ENCODE assay signal across 9 mouse cellular contexts in the genomic region with DNA sequence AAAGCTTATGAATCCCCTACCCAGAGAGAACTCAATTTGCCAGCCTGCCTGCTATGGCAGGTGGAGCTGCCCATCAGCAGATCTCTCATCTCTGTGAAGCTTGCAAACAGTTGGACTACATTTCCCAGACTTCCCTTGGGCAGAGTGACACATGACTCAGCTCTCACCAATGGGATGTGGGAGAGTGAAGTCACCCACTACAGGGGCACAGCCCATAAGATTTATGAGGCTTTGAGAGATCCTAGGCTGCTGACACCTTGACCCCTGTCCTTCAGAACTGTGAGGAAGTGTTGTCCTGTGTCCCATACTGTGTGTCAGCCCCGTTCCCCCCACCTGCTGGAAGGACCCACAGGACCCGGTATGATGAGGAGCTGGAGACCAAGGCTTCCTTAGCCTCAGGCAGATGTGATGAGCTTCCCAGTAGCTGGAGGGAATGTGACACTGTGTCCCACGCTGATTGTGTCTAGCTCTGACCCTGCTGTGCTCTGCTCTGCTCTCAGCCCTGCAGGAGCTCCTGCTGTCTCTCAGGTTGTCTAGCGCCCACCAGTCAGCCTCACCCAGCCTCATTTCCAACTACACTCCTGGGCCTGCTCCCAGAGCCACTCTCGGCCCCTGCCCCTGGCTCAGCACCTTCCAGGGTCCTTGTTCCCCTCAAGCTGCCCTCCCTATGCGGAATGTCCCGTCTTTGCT. TPM values are rescaled to one million over a fixed set of nuclear protein-coding genes. Genes with fewer than 3 reads are reported as not detected.
DNase-seq lines count a peak whose midpoint lies in the region; ATAC-seq and TF ChIP-seq lines count a peak whose summit lies in the region.
"Had no signal": no experiment of that assay in that cellular context is flagged by ENCODE, and none has a peak within 500 bp of the region (broad histone marks: within the 10 kb centered on the region; RNA-seq: fewer than 3 reads in every experiment).

No protein-coding gene starts in this region.

- no peak overlapping the region for H3K4me2 ChIP-seq in limb, embryonic 11.5 days (ENCODE audit: low read depth, severe bottlenecking)
- H3K4me2 ChIP-seq in midbrain, embryonic 14.5 days (ENCODE audit: low read length): peak overlapping the region; percentile 47

- intact Hi-C loops in gastrocnemius, adult 2 months (cut with DNase I): loop anchor here (5.0 kb wide), 1 partner anchor 38 kb away; no protein-coding TSS in a partner anchor

- peaks cover 6% of the 10 kb centered on the region; the same call in 1 of the 2 replicates for H3K4me1 ChIP-seq in limb, embryonic 11.5 days (ENCODE audit: control insufficient read depth, insufficient read depth, low read length)
- peaks cover 5% of the 10 kb centered on the region for H3K4me1 ChIP-seq in midbrain, embryonic 14.5 days (ENCODE audit: control insufficient read depth, insufficient read depth, low read length)
- peaks cover 9% of the 10 kb centered on the region; the same call in 1 of the 2 replicates for H3K4me1 ChIP-seq in thymus, adult 2 months (replicated peaks; ENCODE audit: control insufficient read depth, insufficient read depth, low read length)

- no peak for TF ChIP-seq CTCF in gastrocnemius, adult 2 months (IDR thresholded peaks at IDR 0.05)
- no peak for TF ChIP-seq CTCF in thymus, adult 2 months (IDR thresholded peaks at IDR 0.05; ENCODE audit: borderline replicate concordance, control insufficient read depth, extremely low read depth, insufficient read depth, low read length, poor library complexity)

- no peaks in the 10 kb centered on the region; the same call in 1 of the 2 replicates for H3K9me3 ChIP-seq in limb, embryonic 11.5 days (ENCODE audit: control insufficient read depth, low read length)
- no peaks in the 10 kb centered on the region for H3K9me3 ChIP-seq in midbrain, embryonic 14.5 days (ENCODE audit: control insufficient read depth, low read length)

- peak; percentile 59 for DNase-seq in gastrocnemius, adult 2 months
- no peak for DNase-seq in gastrocnemius, postnatal 10 days
- peak; percentile 46 for DNase-seq in embryo, embryonic 11.5 days (ENCODE audit: low read depth, low spot score)
- DNase-seq in heart, adult 9 months (ENCODE audit: low spot score in 2 of 2): peak; percentile 63 to 77
- DNase-seq in kidney, adult 8-10 months: peak; percentile 38 to 43
- DNase-seq in limb, embryonic 11.5 days (ENCODE audit: low spot score): peak; percentile 43
- peak; percentile 89 for DNase-seq in midbrain, embryonic 14.5 days
- peak; percentile 39 for DNase-seq in thymus, adult 2 months

- H3K36me3 ChIP-seq in limb, embryonic 11.5 days (ENCODE audit: control insufficient read depth, insufficient read depth, low read length): no peaks in the 10 kb centered on the region
- no peaks in the 10 kb centered on the region for H3K36me3 ChIP-seq in midbrain, embryonic 14.5 days (ENCODE audit: control insufficient read depth, insufficient read depth, low read length)
- no peaks in the 10 kb centered on the region for H3K36me3 ChIP-seq in thymus, adult 2 months (ENCODE audit: control insufficient read depth, insufficient read depth, low read length)

- peak overlapping the region; percentile 58 for H3K27ac ChIP-seq in gastrocnemius, adult 2 months
- no peak overlapping the region for H3K27ac ChIP-seq in limb, embryonic 11.5 days (replicated peaks; ENCODE audit: low read depth, low read length)
- 0 out of 2 replicates have a peak overlapping the region, but pooled peaks have one; percentile 27 for H3K27ac ChIP-seq in midbrain, embryonic 14.5 days (replicated peaks; ENCODE audit: low read depth, low read length)
- H3K27ac ChIP-seq in thymus, adult 2 months (ENCODE audit: control insufficient read depth, insufficient read depth, low read length): no peak overlapping the region

- WGBS in limb, embryonic 11.5 days: 45% methylated on average over 7 of the region's 7 CpGs
- WGBS in midbrain, embryonic 14.5 days: 52% methylated on average over 7 of the region's 7 CpGs
- WGBS in thymus, adult 2 months: 90% methylated on average over 7 of the region's 7 CpGs

- no peaks in the 10 kb centered on the region for H3K27me3 ChIP-seq in limb, embryonic 11.5 days (ENCODE audit: control insufficient read depth, insufficient read depth, low read length)
- no peaks in the 10 kb centered on the region for H3K27me3 ChIP-seq in midbrain, embryonic 14.5 days (ENCODE audit: control insufficient read depth, insufficient read depth, low read length)
- no peaks in the 10 kb centered on the region; the same call in 1 of the 2 replicates for H3K27me3 ChIP-seq in thymus, adult 2 months (ENCODE audit: control insufficient read depth, insufficient read depth, low read length)
- H3K27me3 ChIP-seq: Patski had no signal

- peak overlapping the region; percentile 44; the same call in 1 of the 2 replicates for H3K4me3 ChIP-seq in gastrocnemius, adult 2 months
- H3K4me3 ChIP-seq in limb, embryonic 11.5 days (ENCODE audit: low read depth, low read length): no peak overlapping the region
- H3K4me3 ChIP-seq in midbrain, embryonic 14.5 days (replicated peaks; ENCODE audit: low read depth, low read length): no peak overlapping the region
- H3K4me3 ChIP-seq in thymus, adult 2 months (ENCODE audit: control insufficient read depth, insufficient read depth, low read length): no peak overlapping the region

- peak; percentile 58; the same call in 1 of the 2 replicates for ATAC-seq in limb, embryonic 11.5 days (ENCODE audit: insufficient number of reproducible peaks, low FRiP score, low TSS enrichment, low read depth)
- peak; percentile 87; the same call in 1 of the 2 replicates for ATAC-seq in midbrain, embryonic 14.5 days (ENCODE audit: low FRiP score, low TSS enrichment)
- ATAC-seq: Patski had no signal

- no peak overlapping the region; the same call in 1 of the 2 replicates for H3K9ac ChIP-seq in limb, embryonic 11.5 days (ENCODE audit: low read length)
- H3K9ac ChIP-seq in midbrain, embryonic 14.5 days (replicated peaks; ENCODE audit: low read length): no peak overlapping the region

- TF ChIP-seq POLR2A in thymus, adult 2 months (IDR thresholded peaks at IDR 0.05; ENCODE audit: control insufficient read depth, extremely low read depth, insufficient read depth, low read length, poor library complexity): no peak

RNA-seq across cellular contexts. Expression of a gene that starts 40.8 kb away (rescaled TPM):
- total RNA-seq in gastrocnemius, adult 2 months (2021): 1 to 10 TPM in 1 of 2 experiments, under 1 TPM in 1; 0.47 to 1.8 TPM
- total RNA-seq in gastrocnemius, postnatal 10 days (2021): 1 to 10 TPM; 5.3 to 5.9 TPM
- 0.37 and 1.0 TPM in 2 replicates for polyA plus RNA-seq in limb, embryonic 11.5 days (2014; fragmentation: Nextera tagmentation; extraction: Ambion mirVana)
- 0.46 and 1.2 TPM in 2 replicates for polyA plus RNA-seq in midbrain, embryonic 14.5 days (2014; fragmentation: Nextera tagmentation; extraction: Ambion mirVana)
- polyA plus RNA-seq in thymus, adult 2 months (2012; rRNA removed): 1.7 and 2.9 TPM in 2 replicates

Comparison
In these comparisons a context has a peak if more than half of its experiments do, and no peak if none do; other contexts are left out.
1. H3K27ac ChIP-seq: peak in gastrocnemius, adult 2 months (single experiment) and midbrain, embryonic 14.5 days (single experiment); none in limb, embryonic 11.5 days (single experiment) and thymus, adult 2 months (single experiment).